Mouse (Mus musculus) liver, adult 2 months (tissue): ENCODE measurements around the gene Slc38a8. TPM values are rescaled to one million over a fixed set of nuclear protein-coding genes. Genes with fewer than 3 reads are reported as not detected.

Experiments
- DNase-seq: peaks from one replicate; pipeline ENCODE4 v3.0.0-alpha.2; 2011; ENCODE audit warnings: low read depth, low spot score; ENCODE audit errors: extremely low read depth
- H3K27ac ChIP-seq: fragments of 200-500 bp; replicated peaks from 2 replicates; pipeline ENCODE4 v1.5.1; 2012; ENCODE audit warnings: low read depth, mild to moderate bottlenecking, control low read depth, inconsistent platforms, low read length; ENCODE audit not compliant: insufficient read depth
- H3K27me3 ChIP-seq: fragments of 200-500 bp; 2 replicates; pipeline ENCODE4 v1.6.1; 2012; ENCODE audit warnings: mild to moderate bottlenecking, moderate library complexity, low read length, inconsistent platforms; ENCODE audit not compliant: control insufficient read depth, insufficient read depth
- H3K36me3 ChIP-seq: fragments of 200-500 bp; 2 replicates; pipeline ENCODE4 v1.6.1; 2012; ENCODE audit warnings: low read length, inconsistent platforms; ENCODE audit not compliant: control insufficient read depth, insufficient read depth
- H3K4me1 ChIP-seq: fragments of 200-500 bp; 2 replicates; pipeline ENCODE4 v1.6.1; 2011; ENCODE audit warnings: low read length; ENCODE audit not compliant: control insufficient read depth, insufficient read depth
- H3K4me3 ChIP-seq: fragments of 200-500 bp; 2 replicates; pipeline ENCODE4 v1.5.1; 2011; ENCODE audit warnings: low read depth, mild to moderate bottlenecking, control low read depth, low read length, moderate library complexity; ENCODE audit not compliant: insufficient read depth
- H3K79me2 ChIP-seq: fragments of 200-500 bp; 2 replicates; pipeline ENCODE4 v1.6.1; 2012; ENCODE audit warnings: inconsistent platforms, mild to moderate bottlenecking, low read length, moderate library complexity; ENCODE audit not compliant: control insufficient read depth, insufficient read depth
- H3K9ac ChIP-seq: fragments of 200-500 bp; 2 replicates; pipeline ENCODE4 v1.6.1; 2012; ENCODE audit warnings: low read depth, mild to moderate bottlenecking, control low read depth, inconsistent platforms, low read length
- CTCF ChIP-seq: fragments of 200-500 bp; IDR thresholded peaks from 2 replicates; pipeline ENCODE4 v1.5.1; 2011; ENCODE audit warnings: low read depth, low read length, control low read depth
- POLR2A ChIP-seq: fragments of 200-500 bp; IDR thresholded peaks from 2 replicates; pipeline ENCODE4 v1.6.1; 2011; ENCODE audit warnings: low read length, control low read depth; ENCODE audit not compliant: insufficient read depth; ENCODE audit errors: extremely low read depth
- WGBS: fragments of 180-500 bp; shearing (Covaris S2); methylation state at CpG from one replicate; pipeline ENCODE4 v1.1.7; 2018; 5-methylcytosine and 5-hydroxymethylcytosine counted together
- polyA plus RNA-seq: library from polyadenylated mRNA; depleted of rRNA; stranded (reverse); fragments of >200 nt; gene quantifications from 2 replicates; pipeline ENCODE4 v1.2.3, GENCODE M21; 2012; rRNA removed
- total RNA-seq: library from RNA; depleted of rRNA; stranded (reverse); fragments of >200 nt; gene quantifications from 2 replicates; pipeline ENCODE4 v1.2.3, GENCODE M21; 2014; rRNA removed

The Slc38a8 gene
- total RNA-seq (not detected in 2 replicates), polyA plus RNA-seq (not detected in 2 replicates)

DNA sequence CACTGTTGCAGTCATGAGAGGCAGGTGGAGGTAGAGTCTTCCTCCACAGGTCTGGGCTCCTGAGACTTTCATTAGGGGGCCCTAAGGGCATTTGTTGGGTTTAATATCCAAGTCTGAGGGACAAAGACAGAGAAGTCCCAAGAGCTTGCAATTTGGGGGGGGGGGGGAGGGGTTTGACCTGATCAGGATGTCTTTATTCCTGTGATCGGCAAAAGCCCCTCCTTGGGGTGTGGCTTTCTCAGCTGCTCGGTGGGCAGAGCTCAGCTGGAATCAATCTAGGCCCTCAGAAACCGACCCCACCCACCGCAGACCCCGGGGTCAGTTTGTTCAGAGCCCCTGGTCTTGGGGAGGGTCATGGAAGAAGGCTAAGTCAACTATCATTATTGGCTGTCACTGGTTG lies at the start of gene Slc38a8:
Gene Slc38a8 (minus strand): TSS at position 101 of the 400 bp plus-strand sequence.
- no peaks in the 10 kb centered on the region for H3K4me1 ChIP-seq
- DNase-seq = no peak
- TF ChIP-seq POLR2A (no peak), CTCF (no peak)
- H3K36me3 ChIP-seq = no peaks in the 10 kb centered on the region
- WGBS = 46% methylated on average over 5 of the region's 5 CpGs
- H3K9ac ChIP-seq = no peak within 1 kb of the TSS
- no peaks in the 10 kb centered on the region for H3K79me2 ChIP-seq
- no peaks in the 10 kb centered on the region for H3K27me3 ChIP-seq
- H3K4me3 ChIP-seq = no peak within 1 kb of the TSS
- no peak within 1 kb of the TSS for H3K27ac ChIP-seq

GRCm38 (mm10) chr8:119548560-119549113 lies 47.1 kb upstream of the Slc38a8 start:
- WGBS = 68% methylated on average over 7 of the region's 7 CpGs

GRCm38 (mm10) chr8:119547019-119547691 lies 45.7 kb upstream of the Slc38a8 start:
- Histone ChIP-seq H3K79me2 (peaks cover 34% of the 10 kb centered on the region), H3K4me3 (no peak overlapping the region), H3K4me1 (peaks cover 2% of the 10 kb centered on the region; the same call in 1 of the 2 replicates), H3K27ac (no peak overlapping the region), H3K9ac (no peak overlapping the region), H3K27me3 (no peaks in the 10 kb centered on the region), H3K36me3 (peaks cover 31% of the 10 kb centered on the region)
- DNase-seq = no peak
- TF ChIP-seq CTCF = no peak
- 68% methylated on average over 18 of the region's 18 CpGs for WGBS

More at GRCm38 (mm10) chr8:119548560-119549113, 47.1 kb upstream of the Slc38a8 start:
- TF ChIP-seq POLR2A (no peak), CTCF (no peak)
- H3K79me2 ChIP-seq = peaks cover 45% of the 10 kb centered on the region
- H3K27ac ChIP-seq = no peak overlapping the region
- H3K9ac ChIP-seq = no peak overlapping the region
- peaks cover 19% of the 10 kb centered on the region; the same call in 1 of the 2 replicates for H3K36me3 ChIP-seq
- H3K27me3 ChIP-seq = no peaks in the 10 kb centered on the region
- peaks cover 6% of the 10 kb centered on the region; the same call in 1 of the 2 replicates for H3K4me1 ChIP-seq
- no peak for DNase-seq
- H3K4me3 ChIP-seq = no peak overlapping the region

- peaks cover 3% of the 10 kb centered on the region; the same call in 1 of the 2 replicates for H3K4me1 ChIP-seq
- 97% methylated on average over 6 of the region's 6 CpGs for WGBS
- no peak for DNase-seq
- TF ChIP-seq CTCF (no peak), POLR2A (no peak)
- H3K4me3 ChIP-seq = no peak overlapping the region
- H3K9ac ChIP-seq = no peak overlapping the region
- H3K27ac ChIP-seq = no peak overlapping the region
- H3K79me2 ChIP-seq = peaks cover 26% of the 10 kb centered on the region; the same call in 1 of the 2 replicates
- H3K36me3 ChIP-seq = peaks cover 39% of the 10 kb centered on the region
- H3K27me3 ChIP-seq = no peaks in the 10 kb centered on the region
Observed at GRCm38 (mm10) chr8:119545791-119546190, 44.3 kb upstream of the Slc38a8 start.

- no peak for DNase-seq
- Histone ChIP-seq H3K79me2 (peaks cover 20% of the 10 kb centered on the region; the same call in 1 of the 2 replicates), H3K4me1 (peaks cover 3% of the 10 kb centered on the region; the same call in 1 of the 2 replicates), H3K4me3 (no peak overlapping the region), H3K27ac (no peak overlapping the region), H3K36me3 (peaks cover 45% of the 10 kb centered on the region), H3K9ac (no peak overlapping the region), H3K27me3 (no peaks in the 10 kb centered on the region)
- TF ChIP-seq POLR2A (no peak), CTCF (no peak)
- 70% methylated on average over 6 of the region's 6 CpGs for WGBS
Observed at GRCm38 (mm10) chr8:119545180-119545579, 43.7 kb upstream of the Slc38a8 start.

DNA sequence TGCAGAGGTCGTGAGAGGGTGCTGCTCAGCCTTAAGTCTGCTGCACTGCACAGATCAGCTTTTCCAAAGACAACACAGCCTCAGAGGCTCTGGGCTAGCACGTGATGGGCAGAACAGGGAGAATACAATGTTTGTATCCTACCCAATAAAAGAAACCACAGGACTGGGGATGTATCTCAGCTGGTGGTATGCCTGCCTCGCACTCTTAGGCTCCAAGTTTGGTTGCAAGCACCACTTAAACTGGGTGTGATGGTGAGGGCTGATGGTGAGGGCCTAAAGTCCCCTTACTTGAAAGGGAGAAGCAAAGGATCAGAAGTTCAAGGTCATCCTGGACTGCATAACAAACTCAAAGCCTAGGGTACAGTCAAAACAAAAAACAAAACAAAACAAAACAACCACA lies 43.1 kb upstream of the Slc38a8 start:
- 97% methylated on average over 3 of the region's 3 CpGs for WGBS
- no peaks in the 10 kb centered on the region for H3K27me3 ChIP-seq
- TF ChIP-seq CTCF (no peak), POLR2A (no peak)

More for the DNA sequence above, 43.1 kb upstream of the Slc38a8 start:
- H3K4me3 ChIP-seq = no peak overlapping the region
- H3K27ac ChIP-seq = no peak overlapping the region
- peaks cover 3% of the 10 kb centered on the region; the same call in 1 of the 2 replicates for H3K4me1 ChIP-seq
- DNase-seq = no peak
- H3K9ac ChIP-seq = no peak overlapping the region
- peaks cover 51% of the 10 kb centered on the region for H3K36me3 ChIP-seq
- peaks cover 15% of the 10 kb centered on the region; the same call in 1 of the 2 replicates for H3K79me2 ChIP-seq
